Mouse (Mus musculus) cerebellum, adult 2 months (tissue): ENCODE measurements around the gene Atp6v1g3.

Experiments used
- CTCF ChIP-seq: fragments of 200-500 bp; IDR thresholded peaks from 2 replicates; pipeline ENCODE4 v1.5.1; 2011; ENCODE audit warnings: low read depth, mild to moderate bottlenecking, control low read depth, low read length, moderate library complexity, borderline replicate concordance; ENCODE audit not compliant: insufficient read depth
- POLR2A ChIP-seq: fragments of 200-500 bp; IDR thresholded peaks from 2 replicates; pipeline ENCODE4 v1.6.1; 2011; ENCODE audit warnings: low read length, control low read depth, borderline replicate concordance; ENCODE audit not compliant: insufficient read depth

DNA sequence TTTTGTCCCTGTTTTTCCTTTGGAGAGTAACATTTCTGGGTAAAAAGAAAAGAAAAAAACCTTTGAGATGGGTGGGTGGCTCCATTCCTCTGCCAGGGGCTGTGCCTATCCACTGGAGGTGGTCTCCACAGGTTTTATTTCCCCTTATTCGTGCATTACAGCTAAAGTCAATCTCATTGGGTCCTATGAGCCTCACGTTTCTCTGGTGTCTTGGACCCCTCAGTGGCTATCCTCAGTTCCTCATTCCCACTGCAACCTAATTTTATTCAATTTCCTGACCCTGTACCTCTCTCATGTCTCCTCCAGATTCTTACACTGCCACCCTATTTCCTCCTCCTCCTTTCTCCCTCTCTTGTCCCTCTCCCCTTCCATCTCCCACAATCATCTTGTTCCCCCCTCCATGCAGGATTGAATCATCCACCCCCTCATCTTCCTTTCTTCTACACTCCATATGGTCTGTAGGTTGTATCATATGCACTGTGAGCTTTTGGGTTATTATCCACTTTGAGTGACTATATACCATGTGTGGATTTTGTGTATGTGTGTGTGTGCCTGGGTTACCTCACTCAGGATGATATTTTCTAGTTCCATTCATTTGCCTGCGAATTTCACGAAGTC, 17.3 kb upstream of the Atp6v1g3 start:
- TF ChIP-seq POLR2A (no peak), CTCF (no peak)
